Mouse (Mus musculus) T-helper 17 cell (primary cell): Measurements from ENCODE around the gene Ublcp1.

Experiments
- in situ Hi-C, 2 experiments: fragments of 300-600 bp; cut with MboI, MseI; formaldehyde crosslinking; loops; 1 replicate in 1 of 2; 2 replicates in 1 of 2; pipeline ENCODE4 v1.15.1; 2025; ENCODE audit warnings: high pct_unique_total_duplicates in 2 of 2

The Ublcp1 gene

DNA sequence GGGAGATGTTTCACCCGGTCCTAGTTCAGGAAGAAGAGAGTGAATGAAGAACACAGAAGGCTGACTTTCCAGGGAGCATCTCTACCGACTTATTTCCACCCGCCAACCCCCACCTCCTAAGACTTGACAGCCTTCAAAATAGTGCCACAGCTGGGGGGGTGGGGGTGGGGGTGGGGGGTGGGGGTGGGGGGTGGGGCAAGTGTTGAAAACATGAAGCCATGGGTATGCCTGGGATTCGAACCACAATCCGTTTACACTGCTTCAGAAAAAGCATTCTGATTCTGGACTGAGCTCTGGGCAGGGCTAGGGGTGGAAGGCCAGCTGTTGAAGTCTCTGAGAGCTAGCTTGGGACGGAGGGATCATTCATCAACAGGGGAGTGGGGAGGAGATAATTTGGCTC lies 47.0 kb downstream of the Ublcp1 start:
- in situ Hi-C loops = loop anchor here in 1 of 2 experiments (25.0 kb wide), 1 partner anchor 589 kb away; no protein-coding TSS in a partner anchor

DNA sequence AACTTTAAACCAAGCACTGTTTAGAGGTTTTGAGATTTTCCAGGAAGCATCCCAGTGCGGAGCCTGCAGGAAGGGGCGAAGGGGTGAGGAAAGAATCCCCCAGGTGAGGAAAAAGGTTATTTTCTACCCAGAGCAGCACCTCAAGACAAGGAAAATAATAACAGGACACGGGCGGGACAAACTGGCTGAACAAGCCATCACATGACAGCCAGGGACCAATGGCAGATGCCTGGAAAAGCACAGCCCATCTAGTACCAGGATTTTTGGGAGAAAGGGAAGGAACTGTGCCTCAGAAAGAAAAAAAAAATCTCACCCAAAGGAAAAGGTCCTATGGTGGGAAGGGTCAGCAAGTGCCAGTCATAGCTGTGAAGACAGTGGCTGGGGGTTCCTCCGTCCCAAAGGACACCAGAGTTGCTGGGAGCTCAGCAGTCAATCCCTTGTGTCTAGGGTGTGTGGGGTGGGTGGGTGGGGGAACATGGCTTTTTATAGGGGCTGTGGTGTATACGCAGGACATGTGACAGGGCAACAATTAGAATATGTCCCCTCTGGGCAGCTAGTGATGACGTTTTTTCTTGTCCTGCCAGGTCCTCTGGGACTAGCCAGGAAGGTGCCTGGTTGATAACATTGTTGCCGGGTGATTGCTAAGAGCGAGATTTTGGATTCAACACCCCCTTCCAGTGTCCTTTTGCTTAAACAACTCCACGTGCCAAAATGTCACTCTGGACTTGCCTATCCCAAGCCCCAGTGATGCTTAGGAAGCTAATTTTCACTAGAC lies 47.8 kb downstream of the Ublcp1 start:
- in situ Hi-C loops = loop anchor here in 1 of 2 experiments (25.0 kb wide), 1 partner anchor 590 kb away; no protein-coding TSS in a partner anchor

DNA sequence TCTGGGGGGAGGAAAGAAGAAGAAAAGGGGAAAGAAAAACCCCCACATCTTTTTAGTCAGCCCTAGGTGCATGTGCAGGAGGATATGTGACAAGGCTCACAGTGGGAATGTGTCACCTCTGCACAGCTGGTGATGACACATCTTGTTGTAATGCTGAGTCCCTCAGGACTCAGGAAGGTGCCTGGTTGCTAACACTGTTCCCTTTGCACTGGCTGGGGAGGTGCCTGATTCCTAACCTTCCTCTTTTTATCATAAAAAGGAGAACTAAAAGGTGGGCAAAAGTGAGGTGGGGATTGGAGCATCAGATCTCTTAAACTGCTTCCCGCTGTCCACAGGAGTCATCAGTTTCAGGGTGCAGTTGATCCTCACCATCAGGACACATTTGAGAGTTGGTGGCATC lies 52.9 kb downstream of the Ublcp1 start:
- in situ Hi-C loops = loop anchor here in 1 of 2 experiments (25.0 kb wide), 1 partner anchor 595 kb away; no protein-coding TSS in a partner anchor

DNA sequence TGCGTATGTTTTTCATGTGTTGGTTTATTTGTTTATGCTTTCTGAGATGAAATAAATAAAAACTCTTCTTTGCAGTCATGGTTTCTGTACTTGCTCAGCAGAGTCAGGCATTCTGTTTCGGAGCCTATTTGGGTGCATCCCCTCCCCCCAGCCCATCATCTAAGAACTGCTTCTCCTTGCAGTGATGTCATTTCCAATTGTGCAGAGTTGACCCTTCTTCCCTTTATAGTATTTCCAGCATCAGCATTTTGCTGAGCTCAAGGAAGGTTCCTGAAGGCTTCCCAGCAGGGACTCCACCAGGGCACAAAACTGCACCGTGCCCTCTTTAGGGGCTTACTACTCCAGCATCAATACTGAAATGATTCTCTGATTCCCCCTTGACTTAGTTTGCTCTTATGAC lies 55.7 kb downstream of the Ublcp1 start:
- in situ Hi-C loops = loop anchor here in 1 of 2 experiments (25.0 kb wide), 1 partner anchor 598 kb away; no protein-coding TSS in a partner anchor

DNA sequence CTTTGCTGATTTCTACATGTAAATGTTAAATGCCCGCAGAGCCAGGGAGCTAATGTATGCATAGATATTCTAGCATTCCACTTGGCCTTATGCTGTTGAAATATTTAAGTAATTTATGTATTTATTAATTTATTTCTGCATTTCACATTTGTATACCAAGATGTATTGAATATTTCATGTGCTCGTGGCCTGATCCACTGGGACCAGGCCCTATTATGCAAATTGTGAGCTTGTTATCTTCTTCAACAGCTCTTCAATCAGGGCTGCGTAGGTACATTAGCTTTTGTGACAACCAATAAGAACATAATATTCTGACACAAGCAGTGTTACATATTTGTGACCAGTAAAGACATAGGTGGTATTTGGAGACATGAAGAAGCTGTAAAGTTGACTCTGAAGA lies 56.9 kb downstream of the Ublcp1 start:
- in situ Hi-C loops = loop anchor here in 1 of 2 experiments (25.0 kb wide), 1 partner anchor 599 kb away; no protein-coding TSS in a partner anchor

DNA sequence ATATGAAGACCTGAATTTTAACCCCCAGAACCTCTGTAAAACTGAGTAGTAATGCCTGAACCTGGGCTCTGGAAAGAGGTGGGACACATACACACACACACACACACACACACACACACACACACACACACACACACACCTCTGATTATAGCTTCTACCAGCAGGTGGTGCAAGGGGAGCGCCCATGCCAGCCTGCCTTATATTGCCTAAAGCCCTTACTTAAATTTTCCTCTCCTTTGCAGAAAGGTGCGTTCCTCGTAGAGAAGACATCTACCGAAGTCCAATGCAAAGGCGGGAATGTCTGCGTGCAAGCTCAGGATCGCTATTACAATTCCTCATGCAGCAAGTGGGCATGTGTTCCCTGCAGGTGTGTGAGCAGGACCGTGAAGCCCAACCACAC lies 58.0 kb downstream of the Ublcp1 start:
- in situ Hi-C loops = loop anchor here in 1 of 2 experiments (25.0 kb wide), 1 partner anchor 600 kb away; no protein-coding TSS in a partner anchor

DNA sequence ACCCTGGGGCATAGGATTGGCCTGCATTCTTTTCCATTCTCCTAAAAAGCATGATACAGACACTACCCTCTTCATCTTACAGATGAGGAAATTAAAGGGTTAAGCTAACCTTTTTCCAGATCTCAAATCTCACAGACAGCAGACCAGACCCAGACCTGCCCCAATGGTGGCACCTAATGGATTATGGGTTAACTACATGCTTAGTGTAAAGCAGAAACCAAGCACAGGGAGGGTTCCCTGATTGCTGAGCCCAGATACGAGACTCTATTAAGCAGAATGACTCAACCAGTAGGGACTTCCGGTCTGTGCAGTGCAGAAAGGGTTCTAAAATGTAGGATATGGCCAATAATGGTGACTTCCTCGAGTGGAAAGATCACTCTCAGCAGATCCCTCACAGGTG lies 59.9 kb downstream of the Ublcp1 start:
- in situ Hi-C loops = loop anchor here in 1 of 2 experiments (25.0 kb wide), 1 partner anchor 602 kb away; no protein-coding TSS in a partner anchor

DNA sequence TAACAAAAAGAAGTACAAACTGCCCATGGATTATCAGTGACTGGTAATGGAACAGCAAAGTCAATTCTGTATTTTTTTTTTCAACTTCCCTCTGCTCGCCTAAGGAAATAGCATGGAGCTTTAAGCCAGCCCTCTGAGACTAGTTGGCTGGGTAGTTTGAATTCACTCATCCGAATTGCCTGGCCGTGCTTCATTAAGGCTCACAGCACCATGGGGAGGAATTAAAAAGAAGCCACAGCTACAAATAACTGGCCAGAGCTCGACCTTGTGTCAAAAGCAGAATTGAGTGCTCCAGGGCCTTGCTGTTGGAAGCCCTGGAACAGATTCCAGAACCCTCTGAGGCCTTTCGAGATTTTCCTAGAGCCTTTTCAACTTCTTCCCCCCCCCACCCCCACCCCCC lies 61.7 kb downstream of the Ublcp1 start:
- in situ Hi-C loops = loop anchor here in 1 of 2 experiments (25.0 kb wide), 1 partner anchor 604 kb away; no protein-coding TSS in a partner anchor

DNA sequence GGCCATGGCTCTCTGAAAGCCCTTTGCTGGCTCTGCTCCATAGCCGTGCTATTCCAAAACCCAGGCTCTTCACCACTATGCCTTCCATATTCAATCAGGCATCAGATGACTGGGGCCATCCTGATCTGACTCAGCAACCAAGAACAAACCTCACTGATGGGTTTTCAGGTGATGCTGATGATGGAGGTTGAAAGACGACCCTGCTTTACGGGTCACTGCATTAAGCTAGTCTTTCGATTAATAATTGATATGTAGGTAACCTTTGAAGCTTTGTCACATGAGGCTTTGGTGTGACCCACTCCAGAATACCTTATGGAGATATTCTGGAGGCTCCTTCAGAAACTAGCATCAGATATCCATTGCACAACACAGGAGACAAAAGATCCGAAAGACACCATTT lies 63.8 kb downstream of the Ublcp1 start:
- in situ Hi-C loops = loop anchor here in 1 of 2 experiments (25.0 kb wide), 1 partner anchor 606 kb away; no protein-coding TSS in a partner anchor

DNA sequence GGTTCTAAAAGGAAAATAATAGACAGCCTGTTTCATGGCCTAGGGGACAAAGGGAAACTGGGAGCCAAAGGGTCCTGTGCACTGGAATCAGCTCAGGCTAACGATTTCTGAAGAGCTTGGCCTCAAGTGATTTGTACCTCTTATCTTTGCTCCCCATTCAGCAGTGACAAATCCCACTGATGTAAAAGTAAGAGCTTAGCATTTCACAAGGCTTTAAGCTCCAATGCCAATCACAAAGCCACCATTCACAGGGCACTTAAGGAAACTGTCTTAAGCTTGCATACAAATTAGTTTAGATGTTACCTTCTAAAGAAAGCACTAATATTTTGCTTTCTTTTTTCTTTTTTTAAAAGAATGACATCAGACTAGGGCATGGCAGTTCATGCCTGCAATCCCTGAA lies 64.3 kb downstream of the Ublcp1 start:
- in situ Hi-C loops = loop anchor here in 1 of 2 experiments (25.0 kb wide), 1 partner anchor 606 kb away; no protein-coding TSS in a partner anchor

DNA sequence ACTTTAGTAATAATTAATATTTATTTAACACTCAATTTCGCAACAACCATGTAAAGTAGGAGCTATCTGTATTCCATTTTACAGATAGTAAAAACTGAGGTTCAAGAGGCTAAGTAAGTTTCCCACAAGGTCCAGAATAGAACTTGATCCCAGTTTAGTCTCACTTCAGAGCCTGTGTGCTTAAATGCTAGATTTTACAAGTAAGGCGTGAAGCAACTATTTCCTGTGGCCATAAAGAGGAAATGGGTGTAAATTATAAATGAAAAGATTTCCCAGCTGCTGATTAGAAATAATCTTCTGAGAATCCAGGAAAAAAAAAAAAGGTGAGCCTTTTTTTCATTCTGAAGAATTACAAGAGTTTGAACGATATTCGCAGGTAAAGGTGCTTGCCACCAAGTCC lies 65.2 kb downstream of the Ublcp1 start:
- in situ Hi-C loops = loop anchor here in 1 of 2 experiments (25.0 kb wide), 1 partner anchor 607 kb away; no protein-coding TSS in a partner anchor
